Mouse (Mus musculus): ENCODE measurements around the gene Arhgap18.
"Not testable (repeated sequence)": the region's sequence is repeated elsewhere in the genome, so short reads cannot be mapped to it uniquely, and the experiment has no call there.

Gene Arhgap18

GRCm38 (mm10) chr10:26903781-26904180 lies 150.6 kb downstream of the Arhgap18 start:
- no peak for DNase-seq (ENCODE audit: low spot score)

GRCm38 (mm10) chr10:26911176-26911575 lies 158.0 kb downstream of the Arhgap18 start:
- no peak for DNase-seq (ENCODE audit: low spot score)

GRCm38 (mm10) chr10:26912112-26912797 lies 159.0 kb downstream of the Arhgap18 start:
- DNase-seq (ENCODE audit: low spot score): no peak

- DNase-seq (ENCODE audit: low spot score): no peak
Measured at GRCm38 (mm10) chr10:26912807-26913206, 159.6 kb downstream of the Arhgap18 start.

- DNase-seq (ENCODE audit: low spot score): no peak
Measured at GRCm38 (mm10) chr10:26919307-26919977, 166.2 kb downstream of the Arhgap18 start.

GRCm38 (mm10) chr10:26920383-26920979 lies 167.3 kb downstream of the Arhgap18 start:
- no peak for DNase-seq (ENCODE audit: low spot score)

GRCm38 (mm10) chr10:26936056-26936455 lies 182.8 kb downstream of the Arhgap18 start:
- DNase-seq (ENCODE audit: low spot score): not testable (repeated sequence)

GRCm38 (mm10) chr10:26938464-26938863 lies 185.2 kb downstream of the Arhgap18 start:
- not testable (repeated sequence) for DNase-seq (ENCODE audit: low spot score)

- no peak for DNase-seq (ENCODE audit: low spot score)
Measured at GRCm38 (mm10) chr10:26939549-26939948, 186.3 kb downstream of the Arhgap18 start.

- DNase-seq (ENCODE audit: low spot score): no peak
Measured at GRCm38 (mm10) chr10:26948331-26948730, 195.1 kb downstream of the Arhgap18 start.

- DNase-seq (ENCODE audit: low spot score): no peak
Measured at GRCm38 (mm10) chr10:26949667-26950066, 196.4 kb downstream of the Arhgap18 start.

GRCm38 (mm10) chr10:26950448-26950847 lies 197.2 kb downstream of the Arhgap18 start:
- no peak for DNase-seq (ENCODE audit: low spot score)

GRCm38 (mm10) chr10:26958513-26958912 lies 205.3 kb downstream of the Arhgap18 start:
- no peak for DNase-seq (ENCODE audit: low spot score)

Data from testis, postnatal 10 days (tissue).